Mouse (Mus musculus) C2C12 (cell line): ENCODE results near the gene Trp53. TPM values are rescaled to one million over a fixed set of nuclear protein-coding genes. Genes with fewer than 3 reads are reported as not detected.

Experiments
- H3K27me3 ChIP-seq: one replicate; pipeline ENCODE4 v1.6.1; 2011; ENCODE audit not compliant: control insufficient read depth, insufficient read depth, insufficient read length
- H3K36me3 ChIP-seq: one replicate; pipeline ENCODE4 v1.6.1; 2011; ENCODE audit not compliant: control insufficient read depth, insufficient read depth
- H3K4me3 ChIP-seq: one replicate; pipeline ENCODE4 v1.5.1; 2011; ENCODE audit warnings: mild to moderate bottlenecking, control low read depth; ENCODE audit not compliant: poor library complexity, insufficient read depth, severe bottlenecking
- H3K79me2 ChIP-seq: one replicate; pipeline ENCODE4 v1.6.1; 2011; ENCODE audit not compliant: control insufficient read depth, insufficient read depth
- H3K79me3 ChIP-seq: one replicate; pipeline ENCODE4 v1.6.1; 2011; ENCODE audit warnings: low read depth, control low read depth
- H3ac ChIP-seq: one replicate; pipeline ENCODE3; 2011; ENCODE audit warnings: low read depth; ENCODE audit not compliant: control insufficient read depth, insufficient read length
- CEBPB ChIP-seq: IDR thresholded peaks from one replicate; pipeline ENCODE4 v1.6.1; 2011; ENCODE audit warnings: low read depth, mild to moderate bottlenecking, control low read depth, moderate library complexity
- CTCF ChIP-seq: IDR thresholded peaks from one replicate; pipeline ENCODE4 v1.5.1; 2011; ENCODE audit not compliant: control insufficient read depth, insufficient read depth, insufficient read length
- FOSL1 ChIP-seq: IDR thresholded peaks from one replicate; pipeline ENCODE4 v1.8.0; 2011; ENCODE audit warnings: mild to moderate bottlenecking, low read length; ENCODE audit not compliant: poor library complexity, insufficient read depth, severe bottlenecking
- MAX ChIP-seq: IDR thresholded peaks from one replicate; pipeline ENCODE4 v1.6.1; 2011; ENCODE audit warnings: mild to moderate bottlenecking, control low read depth
- MYOD1 ChIP-seq: IDR thresholded peaks from one replicate; pipeline ENCODE4 v1.6.1; 2011; ENCODE audit warnings: low read depth; ENCODE audit not compliant: control insufficient read depth, insufficient read length
- MYOG ChIP-seq: IDR thresholded peaks from one replicate; pipeline ENCODE4 v1.6.1; 2011; ENCODE audit not compliant: control insufficient read depth, insufficient read length; ENCODE audit errors: extremely low read depth
- USF1 ChIP-seq: IDR thresholded peaks from one replicate; pipeline ENCODE4 v1.6.1; 2011; ENCODE audit warnings: low read depth, mild to moderate bottlenecking, control low read depth, moderate library complexity
- polyA plus RNA-seq: library from polyadenylated mRNA; unstranded; fragments of >200 nt; fragmentation: generic; extraction: Trizol; gene quantifications from one replicate; pipeline ENCODE4 v1.2.1, GENCODE M21; 2012; ENCODE audit warnings: missing spikeins

Trp53 gene
- polyA plus RNA-seq, 1 experiment = 226 TPM

GRCm38 (mm10) chr11:69585718-69586325, 5.7 kb downstream of the Trp53 start:
- no peaks in the 10 kb centered on the region for H3K27me3 ChIP-seq
- TF ChIP-seq MYOD1 = no peak
- TF ChIP-seq MYOG = no peak
- no peak for TF ChIP-seq USF1
- TF ChIP-seq MAX = no peak
- TF ChIP-seq FOSL1 = no peak
- no peak for TF ChIP-seq CEBPB
- no peak for TF ChIP-seq CTCF
- H3K4me3 ChIP-seq = no peak overlapping the region
- peaks cover 69% of the 10 kb centered on the region for H3K79me2 ChIP-seq
- H3K79me3 ChIP-seq = peaks cover 58% of the 10 kb centered on the region
- no peak overlapping the region for H3ac ChIP-seq
- peaks cover 88% of the 10 kb centered on the region for H3K36me3 ChIP-seq

- no peak overlapping the region for H3K4me3 ChIP-seq
- peaks cover 25% of the 10 kb centered on the region for H3K79me3 ChIP-seq
- no peaks in the 10 kb centered on the region for H3K27me3 ChIP-seq
- TF ChIP-seq MAX (no peak), USF1 (no peak), CEBPB (no peak), MYOD1 (no peak), CTCF (no peak), MYOG (no peak), FOSL1 (no peak)
- peaks cover 96% of the 10 kb centered on the region for H3K36me3 ChIP-seq
- peaks cover 34% of the 10 kb centered on the region for H3K79me2 ChIP-seq
- H3ac ChIP-seq = no peak overlapping the region
These were observed 9.2 kb downstream of the Trp53 start for GRCm38 (mm10) chr11:69589207-69589834.

- no peak overlapping the region for H3ac ChIP-seq
- H3K4me3 ChIP-seq = no peak overlapping the region
- peaks cover 21% of the 10 kb centered on the region for H3K79me2 ChIP-seq
- H3K27me3 ChIP-seq = no peaks in the 10 kb centered on the region
- TF ChIP-seq FOSL1 = no peak
- TF ChIP-seq MYOD1 = no peak
- no peak for TF ChIP-seq CTCF
- no peak for TF ChIP-seq MAX
- TF ChIP-seq MYOG = no peak
- no peak for TF ChIP-seq USF1
- TF ChIP-seq CEBPB = no peak
- H3K79me3 ChIP-seq = peaks cover 12% of the 10 kb centered on the region
- peaks cover 83% of the 10 kb centered on the region for H3K36me3 ChIP-seq
These were observed 10.5 kb downstream of the Trp53 start for GRCm38 (mm10) chr11:69590622-69591021.

GRCm38 (mm10) chr11:69591424-69591823, 11.3 kb downstream of the Trp53 start:
- Histone ChIP-seq H3ac (no peak overlapping the region), H3K4me3 (no peak overlapping the region), H3K36me3 (peaks cover 75% of the 10 kb centered on the region), H3K79me2 (peaks cover 13% of the 10 kb centered on the region), H3K27me3 (no peaks in the 10 kb centered on the region), H3K79me3 (peaks cover 4% of the 10 kb centered on the region)
- TF ChIP-seq MYOD1 = no peak
- TF ChIP-seq USF1 = no peak

GRCm38 (mm10) chr11:69591899-69592637, 11.9 kb downstream of the Trp53 start:
- Histone ChIP-seq H3K4me3 (no peak overlapping the region), H3K36me3 (peaks cover 70% of the 10 kb centered on the region), H3K79me3 (no peaks in the 10 kb centered on the region), H3K79me2 (peaks cover 6% of the 10 kb centered on the region), H3ac (no peak overlapping the region), H3K27me3 (no peaks in the 10 kb centered on the region)
- TF ChIP-seq MYOG (no peak), MAX (no peak), CEBPB (no peak), USF1 (no peak), MYOD1 (no peak), FOSL1 (no peak), CTCF (no peak)

GRCm38 (mm10) chr11:69592799-69593198, 12.6 kb downstream of the Trp53 start:
- H3K27me3 ChIP-seq = no peaks in the 10 kb centered on the region
- peaks cover 62% of the 10 kb centered on the region for H3K36me3 ChIP-seq
- no peak for TF ChIP-seq USF1
- no peak for TF ChIP-seq CTCF
- TF ChIP-seq MYOG = no peak
- no peak for TF ChIP-seq MYOD1
- TF ChIP-seq FOSL1 = no peak
- TF ChIP-seq MAX = no peak
- no peak for TF ChIP-seq CEBPB
- no peaks in the 10 kb centered on the region for H3K79me2 ChIP-seq
- H3K4me3 ChIP-seq = no peak overlapping the region
- no peaks in the 10 kb centered on the region for H3K79me3 ChIP-seq
- no peak overlapping the region for H3ac ChIP-seq
